Mouse (Mus musculus): ENCODE measurements at regions not wholly inside any gene's neighbourhood (a gene's known extent, or its start where the extent isn't known, plus 50 kb on each side); places are given as distances from the start of the nearest gene placed in this dataset.

GRCm38 (mm10) chr15:62953215-62953941, 891.6 kb downstream of the Gsdmc2 start:
- TF ChIP-seq CTCF (IDR thresholded peaks at IDR 0.05; ENCODE audit: borderline replicate concordance, control insufficient read depth, extremely low read depth, insufficient read depth, low read length, poor library complexity) (no peak), POLR2A (IDR thresholded peaks at IDR 0.05; ENCODE audit: control insufficient read depth, extremely low read depth, insufficient read depth, low read length, poor library complexity) (no peak)
